Mouse (Mus musculus): ENCODE data around the gene Aldh4a1. TPM values are rescaled to one million over a fixed set of nuclear protein-coding genes. Genes with fewer than 3 reads are reported as not detected.

Aldh4a1 gene
- polyA plus RNA-seq (2015; fragmentation: Nextera tagmentation; extraction: Ambion mirVana), result 13.7 and 17.2 TPM in 2 replicates

DNA sequence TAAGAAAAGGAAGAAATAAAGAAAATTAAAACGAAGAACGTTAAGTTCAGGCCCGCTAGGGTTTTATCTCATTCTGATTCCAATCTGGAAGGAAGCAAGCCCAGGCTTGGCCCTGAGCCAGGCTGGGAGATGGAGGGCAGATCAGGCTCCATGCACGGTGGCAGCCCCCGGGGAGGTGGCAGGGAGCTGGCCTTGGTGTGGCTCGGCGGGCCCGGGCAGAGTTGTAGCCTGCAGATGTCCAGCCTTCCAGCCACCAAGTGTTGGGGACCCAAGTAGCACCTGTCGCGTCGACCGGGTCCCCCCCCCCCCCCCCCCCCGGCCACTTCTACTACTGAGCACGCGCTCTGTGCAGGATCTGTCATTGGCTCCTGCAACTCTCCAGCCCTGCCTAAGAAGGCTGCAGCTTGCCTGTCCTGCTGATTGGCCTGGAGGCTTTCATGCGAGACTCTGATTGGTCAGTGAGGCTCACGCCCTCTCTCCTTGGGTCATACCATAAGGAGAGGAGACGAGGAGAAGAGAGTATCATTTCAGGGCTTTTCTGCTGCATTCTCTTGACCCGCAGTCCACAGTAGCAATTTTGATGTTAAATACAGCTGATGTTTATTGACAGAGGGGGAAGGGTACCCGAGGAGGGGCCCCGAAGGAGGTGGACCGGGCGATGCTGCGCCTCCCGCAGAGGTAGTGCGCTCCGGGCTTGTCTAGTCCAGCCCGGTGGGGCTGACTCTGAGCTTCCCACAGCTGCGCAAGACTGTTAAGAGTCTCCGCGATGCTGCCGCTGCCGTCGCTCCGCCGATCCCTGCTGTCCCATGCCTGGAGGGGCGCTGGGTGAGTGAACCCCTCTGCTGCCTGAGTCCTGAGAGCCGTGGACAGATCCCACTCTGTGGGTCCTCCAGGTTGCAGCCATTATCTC, at the start of gene Aldh4a1:
Aldh4a1 (plus strand) TSS at position 494 of the 910 bp plus-strand sequence.
- Histone ChIP-seq H3K9ac (ENCODE audit: low read depth, low read length) (peak within 1 kb of the TSS; percentile 73), H3K27me3 (replicated peaks; ENCODE audit: control insufficient read depth, insufficient read depth, low read length) (peaks cover 11% of the 10 kb centered on the region), H3K27ac (ENCODE audit: low read length) (peak within 1 kb of the TSS; percentile 73), H3K9me3 (ENCODE audit: control insufficient read depth, low read length) (no peaks in the 10 kb centered on the region), H3K4me1 (ENCODE audit: control insufficient read depth, insufficient read depth, low read length) (0 out of 2 replicates have a peak, but pooled peaks cover 3% of the 10 kb centered on the region), H3K36me3 (ENCODE audit: control insufficient read depth, insufficient read depth, low read length) (no peaks in the 10 kb centered on the region), H3K4me2 (ENCODE audit: low read depth, low read length) (peak within 1 kb of the TSS; percentile 76), H3K4me3 (ENCODE audit: low read length) (peak within 1 kb of the TSS; percentile 64)
- ATAC-seq, result peak; percentile 100
- WGBS, result 0% methylated on average over 33 of the region's 38 CpGs

DNA sequence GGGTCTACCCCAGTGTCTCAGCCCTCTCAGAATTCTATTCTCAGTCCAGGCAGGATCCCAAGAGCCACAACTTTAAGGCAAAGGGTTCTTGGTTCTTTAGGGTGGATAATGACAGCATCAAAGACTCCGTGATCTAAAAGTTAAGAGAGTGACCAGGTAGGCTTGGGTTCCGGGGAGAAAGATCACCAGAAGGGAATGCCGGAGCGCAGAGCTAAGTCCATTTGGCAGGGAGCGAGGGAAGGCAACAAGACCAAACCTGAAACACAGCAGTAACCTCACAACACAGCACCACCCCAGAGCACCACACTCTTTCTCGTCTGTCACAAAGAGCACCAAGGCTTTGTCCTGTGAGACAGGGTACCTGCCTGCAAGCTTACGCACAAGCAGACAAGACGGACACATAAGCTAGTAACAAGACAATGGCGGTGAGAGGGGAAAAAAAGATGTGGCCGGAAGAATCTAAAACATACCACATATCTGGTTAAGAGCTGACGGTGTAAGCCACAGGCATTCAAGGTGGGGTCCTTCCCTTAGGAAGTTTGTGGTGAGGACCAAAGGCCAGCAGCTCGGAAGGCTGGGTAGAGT, 49.6 kb upstream of the Aldh4a1 start:
- Histone ChIP-seq H3K9ac (ENCODE audit: low read depth, low read length) (no peak overlapping the region), H3K27ac (ENCODE audit: low read length) (no peak overlapping the region), H3K4me2 (ENCODE audit: low read depth, low read length) (no peak overlapping the region), H3K4me1 (ENCODE audit: control insufficient read depth, insufficient read depth, low read length) (peaks cover 11% of the 10 kb centered on the region), H3K4me3 (ENCODE audit: low read length) (no peak overlapping the region), H3K36me3 (ENCODE audit: control insufficient read depth, insufficient read depth, low read length) (no peaks in the 10 kb centered on the region), H3K9me3 (ENCODE audit: control insufficient read depth, low read length) (no peaks in the 10 kb centered on the region), H3K27me3 (replicated peaks; ENCODE audit: control insufficient read depth, insufficient read depth, low read length) (no peaks in the 10 kb centered on the region; the same call in 1 of the 2 replicates)
- ATAC-seq, result no peak
- 90% methylated on average over 12 of the region's 12 CpGs for WGBS

DNA sequence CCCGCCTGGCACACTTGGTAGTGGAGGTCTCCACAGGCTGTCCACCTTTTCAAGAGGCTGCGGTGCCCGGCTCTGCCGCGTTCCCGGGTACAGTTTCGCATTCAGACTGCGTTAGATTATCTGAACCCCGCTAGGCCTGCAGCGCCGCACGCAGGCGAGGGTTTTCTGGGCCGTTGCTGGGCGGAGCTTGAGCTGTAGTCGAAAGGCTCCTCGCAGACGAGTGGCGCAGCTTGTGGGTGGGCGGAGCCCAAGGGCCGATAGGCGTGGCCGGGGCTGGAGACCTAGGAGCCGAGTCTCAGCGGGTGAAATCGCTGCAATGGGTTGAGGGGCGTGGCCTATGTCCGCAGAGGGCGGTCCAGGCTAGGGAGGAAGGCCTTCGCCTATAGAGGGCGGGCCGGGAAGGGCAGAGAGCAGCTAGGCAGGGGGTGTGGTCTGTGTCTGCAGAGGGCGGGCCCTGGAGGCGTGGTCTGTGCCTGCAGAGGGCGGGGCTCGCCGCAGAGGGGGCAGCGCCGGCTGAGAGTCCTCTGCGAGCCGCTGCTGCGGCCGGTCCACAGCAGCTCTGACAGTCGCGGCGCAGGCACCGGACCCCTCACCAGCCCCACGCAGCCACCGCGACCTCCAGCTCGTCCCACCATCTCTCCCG, 48.4 kb upstream of the Aldh4a1 start:
- Histone ChIP-seq H3K4me2 (ENCODE audit: low read depth, low read length) (peak overlapping the region; percentile 95), H3K4me3 (ENCODE audit: low read length) (peak overlapping the region; percentile 87), H3K9me3 (ENCODE audit: control insufficient read depth, low read length) (no peaks in the 10 kb centered on the region), H3K27ac (ENCODE audit: low read length) (peak overlapping the region; percentile 84), H3K4me1 (ENCODE audit: control insufficient read depth, insufficient read depth, low read length) (peaks cover 20% of the 10 kb centered on the region), H3K36me3 (ENCODE audit: control insufficient read depth, insufficient read depth, low read length) (no peaks in the 10 kb centered on the region), H3K9ac (ENCODE audit: low read depth, low read length) (peak overlapping the region; percentile 88), H3K27me3 (replicated peaks; ENCODE audit: control insufficient read depth, insufficient read depth, low read length) (no peaks in the 10 kb centered on the region; the same call in 1 of the 2 replicates)
- ATAC-seq, result peak; percentile 98
- under 1% methylated on average over 49 of the region's 52 CpGs for WGBS

DNA sequence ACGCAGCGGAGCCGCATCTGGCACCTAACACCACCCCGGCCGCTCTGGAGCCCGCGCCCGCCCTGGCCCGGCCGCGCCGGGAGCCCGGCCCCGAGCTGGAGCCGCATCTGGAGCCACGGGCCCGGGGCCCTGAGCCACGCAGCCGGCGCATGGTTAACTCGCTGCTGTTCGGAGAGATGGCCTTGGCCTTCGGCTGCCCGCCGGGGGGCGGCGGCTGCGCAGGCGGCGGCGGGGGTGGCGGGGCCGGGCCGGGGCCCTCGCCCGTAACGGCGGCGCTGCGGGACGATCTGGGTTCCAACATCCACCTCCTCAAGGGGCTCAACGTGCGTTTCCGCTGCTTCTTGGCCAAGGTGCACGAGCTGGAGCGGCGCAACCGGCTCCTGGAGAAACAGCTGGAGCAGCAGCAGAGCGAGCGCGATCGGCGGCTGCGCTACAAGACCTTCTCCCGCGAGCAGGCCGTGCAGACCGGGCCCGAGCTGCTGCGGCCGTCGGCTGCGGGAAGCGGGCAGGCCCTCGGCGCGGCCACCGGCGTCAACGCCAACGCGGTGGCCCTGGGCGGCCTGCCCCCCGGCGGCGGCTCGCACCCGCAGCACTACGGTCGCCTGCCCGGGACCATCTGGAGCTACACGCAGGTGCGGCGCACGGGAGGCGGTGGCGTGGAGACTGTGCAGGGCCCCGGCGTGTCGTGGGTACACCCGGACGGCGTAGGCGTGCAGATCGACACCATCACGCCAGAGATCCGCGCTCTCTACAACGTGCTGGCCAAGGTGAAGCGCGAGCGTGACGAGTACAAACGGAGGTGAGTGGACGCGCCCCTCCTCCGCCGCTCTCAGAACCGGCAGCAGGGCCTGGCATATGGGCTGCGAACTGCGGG, 47.6 kb upstream of the Aldh4a1 start:
- Histone ChIP-seq H3K4me2 (ENCODE audit: low read depth, low read length) (peak overlapping the region; percentile 95), H3K4me3 (ENCODE audit: low read length) (peak overlapping the region; percentile 87), H3K27me3 (replicated peaks; ENCODE audit: control insufficient read depth, insufficient read depth, low read length) (no peaks in the 10 kb centered on the region), H3K9me3 (ENCODE audit: control insufficient read depth, low read length) (no peaks in the 10 kb centered on the region), H3K27ac (ENCODE audit: low read length) (peak overlapping the region; percentile 84), H3K36me3 (ENCODE audit: control insufficient read depth, insufficient read depth, low read length) (no peaks in the 10 kb centered on the region), H3K9ac (ENCODE audit: low read depth, low read length) (peak overlapping the region; percentile 88), H3K4me1 (ENCODE audit: control insufficient read depth, insufficient read depth, low read length) (peaks cover 27% of the 10 kb centered on the region)
- ATAC-seq, result peak; percentile 73
- WGBS, result under 1% methylated on average over 106 of the region's 111 CpGs

DNA sequence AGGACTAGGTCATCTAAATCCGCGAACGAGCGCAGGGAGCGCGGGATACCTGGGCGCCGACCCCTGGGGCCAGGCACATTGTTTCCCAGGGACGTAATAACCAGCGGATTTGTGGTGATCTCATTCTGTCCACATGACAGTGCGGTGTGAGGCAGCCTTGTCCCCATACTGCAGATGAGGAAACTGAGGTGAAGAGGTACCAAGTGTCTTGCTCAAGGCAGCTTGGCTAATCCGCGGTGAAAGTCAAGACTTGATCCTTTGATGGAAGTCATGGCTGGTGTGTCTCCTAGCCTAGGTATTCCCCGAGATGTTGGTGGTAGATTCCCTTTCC, 47.0 kb upstream of the Aldh4a1 start:
- no peak for ATAC-seq
- H3K36me3 ChIP-seq (ENCODE audit: control insufficient read depth, insufficient read depth, low read length), result no peaks in the 10 kb centered on the region
- peak overlapping the region; percentile 88 for H3K9ac ChIP-seq (ENCODE audit: low read depth, low read length)
- peak overlapping the region; percentile 95 for H3K4me2 ChIP-seq (ENCODE audit: low read depth, low read length)
- no peaks in the 10 kb centered on the region for H3K9me3 ChIP-seq (ENCODE audit: control insufficient read depth, low read length)
- peak overlapping the region; percentile 87 for H3K4me3 ChIP-seq (ENCODE audit: low read length)
- 8% methylated on average over 14 of the region's 14 CpGs for WGBS
- no peaks in the 10 kb centered on the region for H3K27me3 ChIP-seq (replicated peaks; ENCODE audit: control insufficient read depth, insufficient read depth, low read length)
- H3K4me1 ChIP-seq (ENCODE audit: control insufficient read depth, insufficient read depth, low read length), result peaks cover 33% of the 10 kb centered on the region
- H3K27ac ChIP-seq (ENCODE audit: low read length), result peak overlapping the region; percentile 84

DNA sequence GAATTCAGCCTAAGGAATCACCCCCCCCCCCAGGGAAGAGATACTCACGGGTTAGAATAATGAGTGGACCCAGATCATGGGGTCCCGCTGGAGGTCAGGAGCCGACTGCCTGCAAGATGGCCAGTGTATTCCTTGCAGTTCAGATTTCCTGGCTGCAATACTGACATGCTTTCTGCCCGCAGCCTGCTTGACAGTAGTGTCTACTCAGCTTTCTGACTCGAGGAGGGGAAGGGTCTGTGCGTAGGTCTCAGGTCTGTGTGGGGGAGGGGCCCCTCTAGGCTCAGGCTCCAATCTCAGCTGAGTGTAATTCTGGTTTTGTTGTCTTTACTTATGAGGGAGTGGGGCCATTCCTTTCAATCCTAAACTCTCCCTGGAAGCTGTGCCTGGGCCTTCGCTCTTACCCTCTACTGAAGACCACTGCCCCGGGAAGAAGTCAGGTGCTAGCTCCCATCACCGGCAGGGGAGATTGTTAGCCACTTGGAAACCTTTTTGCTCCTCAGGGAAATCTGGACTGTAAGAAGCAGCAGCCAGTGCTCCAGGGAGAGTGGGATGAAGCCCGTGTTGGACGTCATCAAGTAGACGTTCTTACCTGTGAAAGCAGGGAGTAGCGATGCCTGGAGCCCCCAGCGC, 46.3 kb upstream of the Aldh4a1 start:
- no peak overlapping the region for H3K27ac ChIP-seq (ENCODE audit: low read length)
- WGBS, result 47% methylated on average over 14 of the region's 14 CpGs
- peak overlapping the region; percentile 95 for H3K4me2 ChIP-seq (ENCODE audit: low read depth, low read length)
- peaks cover 40% of the 10 kb centered on the region for H3K4me1 ChIP-seq (ENCODE audit: control insufficient read depth, insufficient read depth, low read length)
- no peaks in the 10 kb centered on the region for H3K36me3 ChIP-seq (ENCODE audit: control insufficient read depth, insufficient read depth, low read length)
- H3K9me3 ChIP-seq (ENCODE audit: control insufficient read depth, low read length), result no peaks in the 10 kb centered on the region
- no peak for ATAC-seq
- H3K9ac ChIP-seq (ENCODE audit: low read depth, low read length), result peak overlapping the region; percentile 88
- no peaks in the 10 kb centered on the region for H3K27me3 ChIP-seq (replicated peaks; ENCODE audit: control insufficient read depth, insufficient read depth, low read length)
- peak overlapping the region; percentile 87 for H3K4me3 ChIP-seq (ENCODE audit: low read length)

DNA sequence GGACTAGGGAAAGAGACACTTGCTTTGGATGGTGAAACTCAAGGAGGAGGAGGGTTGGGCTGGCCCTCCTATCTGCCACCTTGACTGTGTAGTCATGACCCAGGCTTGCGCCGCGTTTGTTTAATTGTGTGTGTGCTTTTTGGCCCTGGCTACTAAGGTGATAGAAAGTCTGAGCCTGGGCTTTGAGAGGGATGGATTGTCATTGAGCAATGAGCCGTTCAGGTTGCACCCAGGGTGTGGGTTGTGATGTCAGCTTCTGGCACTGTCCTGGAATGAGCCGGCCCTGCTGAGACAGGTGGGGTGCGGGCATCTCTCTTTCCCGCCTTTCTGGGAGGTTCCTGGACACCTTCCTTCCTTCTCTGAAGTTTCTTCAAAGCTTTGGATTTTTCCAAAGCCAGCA, 45.7 kb upstream of the Aldh4a1 start:
- no peak for ATAC-seq
- Histone ChIP-seq H3K9ac (ENCODE audit: low read depth, low read length) (peak overlapping the region; percentile 88; the same call in 1 of the 2 replicates), H3K27me3 (replicated peaks; ENCODE audit: control insufficient read depth, insufficient read depth, low read length) (no peaks in the 10 kb centered on the region), H3K4me1 (ENCODE audit: control insufficient read depth, insufficient read depth, low read length) (peaks cover 47% of the 10 kb centered on the region), H3K36me3 (ENCODE audit: control insufficient read depth, insufficient read depth, low read length) (no peaks in the 10 kb centered on the region), H3K4me2 (ENCODE audit: low read depth, low read length) (peak overlapping the region; percentile 95), H3K9me3 (ENCODE audit: control insufficient read depth, low read length) (no peaks in the 10 kb centered on the region), H3K4me3 (ENCODE audit: low read length) (no peak overlapping the region), H3K27ac (ENCODE audit: low read length) (no peak overlapping the region)
- 75% methylated on average over 7 of the region's 7 CpGs for WGBS

DNA sequence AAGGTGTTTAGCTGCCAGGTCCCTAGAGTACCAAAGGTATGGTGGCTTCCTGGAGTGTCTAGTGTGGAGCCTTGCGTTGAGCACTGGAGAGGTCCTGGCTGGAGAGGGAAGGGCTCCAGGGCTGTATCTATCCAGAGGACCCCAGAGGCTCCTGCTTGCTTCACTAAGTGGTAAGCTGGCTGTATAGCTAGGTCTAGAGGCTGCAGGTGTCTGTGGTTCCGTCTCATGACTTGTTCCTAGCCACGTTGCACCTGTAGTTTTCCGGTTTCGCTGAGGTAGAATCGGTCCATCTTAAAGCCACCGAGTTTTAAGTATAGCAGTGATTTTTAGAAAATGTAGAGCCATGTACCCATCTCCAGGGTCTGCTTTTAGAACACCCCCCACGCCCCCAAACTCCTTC, 44.3 kb upstream of the Aldh4a1 start:
- Histone ChIP-seq H3K9me3 (ENCODE audit: control insufficient read depth, low read length) (no peaks in the 10 kb centered on the region), H3K4me1 (ENCODE audit: control insufficient read depth, insufficient read depth, low read length) (peaks cover 54% of the 10 kb centered on the region), H3K27ac (ENCODE audit: low read length) (no peak overlapping the region), H3K4me3 (ENCODE audit: low read length) (no peak overlapping the region), H3K27me3 (replicated peaks; ENCODE audit: control insufficient read depth, insufficient read depth, low read length) (no peaks in the 10 kb centered on the region), H3K36me3 (ENCODE audit: control insufficient read depth, insufficient read depth, low read length) (no peaks in the 10 kb centered on the region), H3K9ac (ENCODE audit: low read depth, low read length) (peak overlapping the region; percentile 20; the same call in 1 of the 2 replicates), H3K4me2 (ENCODE audit: low read depth, low read length) (no peak overlapping the region)
- no peak for ATAC-seq
- 85% methylated on average over 8 of the region's 8 CpGs for WGBS
